Mouse (Mus musculus) kidney, adult 11 months (tissue): ENCODE measurements around the gene Rab9.

Experiments
- DNase-seq: peaks from one replicate; pipeline ENCODE4 v3.0.0; 2022

Gene Rab9

GRCm38 (mm10) chrX:166479365-166479983 is at the start of gene Rab9:
Gene Rab9 (minus strand): TSS chrX:166479867.
- peak; percentile 92 for DNase-seq

- no peak for DNase-seq
Measured at GRCm38 (mm10) chrX:166528126-166528525, 48.5 kb upstream of the Rab9 start.

- DNase-seq = no peak
Measured at GRCm38 (mm10) chrX:166525637-166526315, 46.1 kb upstream of the Rab9 start.

- DNase-seq = no peak
Measured at GRCm38 (mm10) chrX:166520782-166521181, 41.1 kb upstream of the Rab9 start.

GRCm38 (mm10) chrX:166518345-166518744 is 38.7 kb upstream of the Rab9 start, which contains the start of gene Tceanc:
Gene Tceanc (minus strand): TSS chrX:166518567.
- no peak for DNase-seq

- no peak for DNase-seq
Measured at GRCm38 (mm10) chrX:166516631-166517030, 37.0 kb upstream of the Rab9 start.

GRCm38 (mm10) chrX:166515923-166516322 is 36.3 kb upstream of the Rab9 start:
- no peak for DNase-seq

GRCm38 (mm10) chrX:166514035-166514434 is 34.4 kb upstream of the Rab9 start:
- peak; percentile 42 for DNase-seq

GRCm38 (mm10) chrX:166512071-166512470 is 32.4 kb upstream of the Rab9 start:
- no peak for DNase-seq

GRCm38 (mm10) chrX:166511107-166511506 is 31.4 kb upstream of the Rab9 start:
- no peak for DNase-seq

- peak; percentile 95 for DNase-seq
Measured at GRCm38 (mm10) chrX:166509761-166510738, 30.4 kb upstream of the Rab9 start.

GRCm38 (mm10) chrX:166504421-166504820 is 24.8 kb upstream of the Rab9 start:
- DNase-seq = no peak

- no peak for DNase-seq
Measured at GRCm38 (mm10) chrX:166499496-166500190, 20.0 kb upstream of the Rab9 start.

- no peak for DNase-seq
Measured at GRCm38 (mm10) chrX:166497771-166498170, 18.1 kb upstream of the Rab9 start.

GRCm38 (mm10) chrX:166495052-166495451 is 15.4 kb upstream of the Rab9 start:
- no peak for DNase-seq

GRCm38 (mm10) chrX:166478631-166479364 is 869 bp downstream of the Rab9 start:
- peak; percentile 26 for DNase-seq

GRCm38 (mm10) chrX:166477393-166477792 is 2.3 kb downstream of the Rab9 start:
- no peak for DNase-seq

GRCm38 (mm10) chrX:166472612-166473011 is 7.1 kb downstream of the Rab9 start:
- DNase-seq = no peak

- DNase-seq = no peak
Measured at GRCm38 (mm10) chrX:166468321-166468720, 11.3 kb downstream of the Rab9 start.

GRCm38 (mm10) chrX:166455525-166455924 is 24.1 kb downstream of the Rab9 start:
- no peak for DNase-seq

- no peak for DNase-seq
Measured at GRCm38 (mm10) chrX:166454331-166454730, 25.3 kb downstream of the Rab9 start.

GRCm38 (mm10) chrX:166453532-166453931 is 26.1 kb downstream of the Rab9 start:
- no peak for DNase-seq
